8 mouse cellular contexts compared by ENCODE assay signal in genomic region chr7:122459203-122459965, GRCm38 (mm10).
DNase-seq lines count a peak whose midpoint lies in the region; ATAC-seq lines count a peak whose summit lies in the region.

No protein-coding gene starts in this region.

- WGBS in intestine, embryonic 16.5 days: 68% methylated on average over 9 of the region's 9 CpGs
- WGBS in midbrain, embryonic 11.5 days: 72% methylated on average over 9 of the region's 9 CpGs

- H3K9ac ChIP-seq in intestine, embryonic 16.5 days (ENCODE audit: low read depth, low read length): no peak overlapping the region
- no peak overlapping the region for H3K9ac ChIP-seq in midbrain, embryonic 11.5 days (ENCODE audit: low read length)

- no peak overlapping the region for H3K27ac ChIP-seq in intestine, embryonic 16.5 days (ENCODE audit: low read length)
- no peak overlapping the region for H3K27ac ChIP-seq in midbrain, embryonic 11.5 days (ENCODE audit: low read depth, low read length)

- peak; percentile 78 for ATAC-seq in common myeloid progenitor, adult 5-6 weeks (replicated peaks; ENCODE audit: low read depth, poor library complexity, severe bottlenecking)
- ATAC-seq in intestine, embryonic 16.5 days: peak; percentile 72; the same call in 1 of the 2 replicates
- ATAC-seq in midbrain, embryonic 11.5 days (ENCODE audit: low FRiP score): peak; percentile 64

- intact Hi-C loops in left cerebral cortex, postnatal 25 days (cut with DNase I): loop anchor here (1.0 to 2.0 kb wide), 2 partner anchors 208 to 261 kb away; no protein-coding TSS in a partner anchor

- H3K9me3 ChIP-seq in intestine, embryonic 16.5 days (ENCODE audit: control insufficient read depth, low read length): no peaks in the 10 kb centered on the region
- no peaks in the 10 kb centered on the region for H3K9me3 ChIP-seq in midbrain, embryonic 11.5 days (ENCODE audit: control insufficient read depth, low read length)

- peak; percentile 69 to 93 for DNase-seq in adrenal gland, adult (ENCODE audit: inconsistent age in 2 of 2, low spot score in 1 of 2)
- DNase-seq in gastrocnemius, adult 8-10 months (ENCODE audit: low spot score in 2 of 2): peak; percentile 39 to 43
- DNase-seq in left cerebral cortex, postnatal 25 days (ENCODE audit: low spot score in 2 of 2): peak; percentile 85
- peak; percentile 99 for DNase-seq in midbrain, embryonic 11.5 days (ENCODE audit: low spot score, missing footprints)
- peak; percentile 95 for DNase-seq in right cerebral cortex, postnatal 4 days
- DNase-seq in yolk sac, embryonic 10.5 days (ENCODE audit: low spot score): peak; percentile 67

- no peaks in the 10 kb centered on the region for H3K27me3 ChIP-seq in intestine, embryonic 16.5 days (replicated peaks; ENCODE audit: control insufficient read depth, insufficient read depth, low read length)
- H3K27me3 ChIP-seq in midbrain, embryonic 11.5 days (ENCODE audit: control insufficient read depth, insufficient read depth, low read length): no peaks in the 10 kb centered on the region

- no peaks in the 10 kb centered on the region for H3K4me1 ChIP-seq in intestine, embryonic 16.5 days (ENCODE audit: control insufficient read depth, insufficient read depth, low read length)
- no peaks in the 10 kb centered on the region for H3K4me1 ChIP-seq in midbrain, embryonic 11.5 days (ENCODE audit: control insufficient read depth, insufficient read depth, low read length)

- H3K4me2 ChIP-seq in intestine, embryonic 16.5 days (ENCODE audit: low read depth, low read length): no peak overlapping the region
- H3K4me2 ChIP-seq in midbrain, embryonic 11.5 days: no peak overlapping the region

- H3K36me3 ChIP-seq in intestine, embryonic 16.5 days (ENCODE audit: control insufficient read depth, insufficient read depth, low read length): no peaks in the 10 kb centered on the region
- H3K36me3 ChIP-seq in midbrain, embryonic 11.5 days (ENCODE audit: control insufficient read depth, insufficient read depth, low read length): no peaks in the 10 kb centered on the region

- no peak overlapping the region for H3K4me3 ChIP-seq in intestine, embryonic 16.5 days (ENCODE audit: low read length)
- no peak overlapping the region for H3K4me3 ChIP-seq in midbrain, embryonic 11.5 days (ENCODE audit: low read depth, low read length)

Comparison
In these comparisons a context has a peak if more than half of its experiments do, and no peak if none do; other contexts are left out.
1. DNase-seq: peak in every context shown above with its lines; median percentile 99 in midbrain, embryonic 11.5 days; 95 in right cerebral cortex, postnatal 4 days; 85 in left cerebral cortex, postnatal 25 days; 81 in adrenal gland, adult; 67 in yolk sac, embryonic 10.5 days; 41 in gastrocnemius, adult 8-10 months.